Mouse (Mus musculus) thymus, adult 2 months (tissue): ENCODE measurements around the gene Ptafr.

Experiments used
- CTCF ChIP-seq: fragments of 200-500 bp; IDR thresholded peaks from 2 replicates; pipeline ENCODE4 v1.5.1; 2012; ENCODE audit warnings: mild to moderate bottlenecking, control low read depth, low read length, moderate library complexity, borderline replicate concordance; ENCODE audit not compliant: control insufficient read depth, poor library complexity, insufficient read depth; ENCODE audit errors: extremely low read depth
- POLR2A ChIP-seq: fragments of 200-500 bp; IDR thresholded peaks from 2 replicates; pipeline ENCODE4 v1.6.1; 2012; ENCODE audit warnings: mild to moderate bottlenecking, low read length, control low read depth, moderate library complexity; ENCODE audit not compliant: control insufficient read depth, poor library complexity, insufficient read depth; ENCODE audit errors: extremely low read depth

- TF ChIP-seq CTCF (no peak), POLR2A (no peak)
Measured at GRCm38 (mm10) chr4:132598861-132599260, 35.0 kb downstream of the Ptafr start.
